Mouse (Mus musculus) neural tube, embryonic 14.5 days (tissue): ENCODE measurements at regions not wholly inside any gene's neighbourhood (a gene's known extent, or its start where the extent isn't known, plus 50 kb on each side); places are given as distances from the start of the nearest gene placed in this dataset.

Experiments
- ATAC-seq: fragments of 200-750 bp; cut with Nextera tagmentation; 2 replicates; pipeline ENCODE4 v1.8.0; 2017; ENCODE audit warnings: low read depth, mild to moderate bottlenecking, moderate TSS enrichment, moderate library complexity
- H3K27ac ChIP-seq: fragments of 300-500 bp; sonication (generic); 2 replicates; pipeline ENCODE4 v1.5.1; 2014; ENCODE audit warnings: low read depth, mild to moderate bottlenecking, control low read depth, low read length, moderate library complexity, mixed read lengths
- H3K27me3 ChIP-seq: fragments of 300-500 bp; sonication (generic); 2 replicates; pipeline ENCODE4 v1.6.1; 2014; ENCODE audit warnings: low read length; ENCODE audit not compliant: control insufficient read depth, insufficient read depth
- H3K36me3 ChIP-seq: fragments of 300-500 bp; sonication (generic); 2 replicates; pipeline ENCODE4 v1.6.1; 2014; ENCODE audit warnings: low read length, mixed read lengths; ENCODE audit not compliant: control insufficient read depth, insufficient read depth
- H3K4me1 ChIP-seq: fragments of 300-500 bp; sonication (generic); 2 replicates; pipeline ENCODE4 v1.6.1; 2014; ENCODE audit warnings: low read length; ENCODE audit not compliant: control insufficient read depth, insufficient read depth
- H3K4me2 ChIP-seq: fragments of 300-500 bp; sonication (generic); 2 replicates; pipeline ENCODE4 v1.6.1; 2014; ENCODE audit warnings: mild to moderate bottlenecking, low read depth, low read length, control low read depth
- H3K4me3 ChIP-seq: fragments of 300-500 bp; sonication (generic); 2 replicates; pipeline ENCODE4 v1.5.1; 2014; ENCODE audit warnings: low read depth, low read length, control low read depth, mixed read lengths
- H3K9ac ChIP-seq: fragments of 300-500 bp; sonication (generic); replicated peaks from 2 replicates; pipeline ENCODE4 v1.6.1; 2014; ENCODE audit warnings: low read depth, mild to moderate bottlenecking, control low read depth, low read length, mixed read lengths
- H3K9me3 ChIP-seq: fragments of 300-500 bp; sonication (generic); 2 replicates; pipeline ENCODE4 v1.6.1; 2016; ENCODE audit warnings: low read length; ENCODE audit not compliant: control insufficient read depth
- WGBS: fragments of 180-500 bp; shearing (Covaris S2); extraction: QIAGEN DNeasy Blood & Tissue Kit; methylation state at CpG from one replicate; pipeline ENCODE4 v1.1.7; 2014; 5-methylcytosine and 5-hydroxymethylcytosine counted together

DNA sequence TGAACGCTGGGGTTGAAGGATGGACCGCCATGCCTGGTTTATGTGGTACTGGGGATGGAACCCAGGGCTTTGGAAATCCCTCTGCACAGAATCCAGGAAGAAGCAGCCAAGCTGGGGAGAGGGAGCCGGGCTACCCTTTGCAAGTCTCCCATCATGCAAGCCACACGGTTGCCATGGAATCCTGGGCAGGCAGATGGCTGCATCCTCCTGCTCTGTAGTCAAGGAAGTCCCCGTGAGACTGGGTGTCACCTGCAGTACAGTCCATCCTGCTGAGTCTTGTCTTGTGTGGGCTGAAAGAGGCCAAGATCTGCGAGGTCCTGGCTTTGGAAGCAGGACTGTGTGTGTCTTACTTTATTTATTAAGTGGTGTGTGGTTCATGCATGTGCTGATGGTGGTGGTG, 117.5 kb upstream of the S1pr3 start:
- no peaks in the 10 kb centered on the region for H3K9me3 ChIP-seq
- no peak for ATAC-seq
- no peak overlapping the region for H3K4me3 ChIP-seq
- H3K27ac ChIP-seq, result no peak overlapping the region
- WGBS, result 63% methylated on average over 6 of the region's 6 CpGs
- no peak overlapping the region for H3K9ac ChIP-seq
- no peak overlapping the region for H3K4me2 ChIP-seq
- no peaks in the 10 kb centered on the region for H3K36me3 ChIP-seq
- H3K4me1 ChIP-seq, result no peaks in the 10 kb centered on the region
- no peaks in the 10 kb centered on the region for H3K27me3 ChIP-seq

- Histone ChIP-seq H3K27ac (no peak overlapping the region), H3K4me1 (no peaks in the 10 kb centered on the region), H3K9ac (no peak overlapping the region), H3K9me3 (no peaks in the 10 kb centered on the region), H3K27me3 (no peaks in the 10 kb centered on the region), H3K4me3 (no peak overlapping the region), H3K4me2 (no peak overlapping the region), H3K36me3 (no peaks in the 10 kb centered on the region)
- WGBS, result 90% methylated on average over 4 of the region's 4 CpGs
- ATAC-seq, result no peak
Observed at GRCm38 (mm10) chr13:51293047-51293446, 115.4 kb upstream of the S1pr3 start.

DNA sequence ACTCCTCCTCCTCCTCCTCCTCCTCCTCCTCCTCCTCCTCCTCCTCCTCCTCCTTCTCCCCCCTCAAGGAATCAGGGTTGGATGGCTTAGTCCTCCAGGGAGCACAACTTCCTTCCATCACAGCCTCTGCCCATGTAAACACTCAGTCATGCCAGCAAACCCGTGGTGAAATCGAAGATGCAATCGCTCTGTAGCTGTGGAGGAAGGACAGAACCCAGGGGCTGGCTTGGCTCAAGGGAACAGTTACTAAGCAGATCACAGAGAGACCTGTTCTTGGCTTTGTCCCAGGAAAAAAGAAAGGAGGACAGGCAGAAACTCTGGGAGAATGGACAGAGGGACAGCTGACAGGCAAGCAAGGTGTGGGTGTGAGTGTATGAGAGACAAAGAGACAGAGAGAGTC, 112.6 kb upstream of the S1pr3 start:
- H3K4me1 ChIP-seq, result no peaks in the 10 kb centered on the region
- H3K27me3 ChIP-seq, result no peaks in the 10 kb centered on the region
- ATAC-seq, result no peak
- H3K36me3 ChIP-seq, result no peaks in the 10 kb centered on the region
- H3K9ac ChIP-seq, result no peak overlapping the region
- no peak overlapping the region for H3K27ac ChIP-seq
- 62% methylated on average over 3 of the region's 3 CpGs for WGBS
- no peaks in the 10 kb centered on the region for H3K9me3 ChIP-seq
- H3K4me3 ChIP-seq, result no peak overlapping the region
- no peak overlapping the region for H3K4me2 ChIP-seq

DNA sequence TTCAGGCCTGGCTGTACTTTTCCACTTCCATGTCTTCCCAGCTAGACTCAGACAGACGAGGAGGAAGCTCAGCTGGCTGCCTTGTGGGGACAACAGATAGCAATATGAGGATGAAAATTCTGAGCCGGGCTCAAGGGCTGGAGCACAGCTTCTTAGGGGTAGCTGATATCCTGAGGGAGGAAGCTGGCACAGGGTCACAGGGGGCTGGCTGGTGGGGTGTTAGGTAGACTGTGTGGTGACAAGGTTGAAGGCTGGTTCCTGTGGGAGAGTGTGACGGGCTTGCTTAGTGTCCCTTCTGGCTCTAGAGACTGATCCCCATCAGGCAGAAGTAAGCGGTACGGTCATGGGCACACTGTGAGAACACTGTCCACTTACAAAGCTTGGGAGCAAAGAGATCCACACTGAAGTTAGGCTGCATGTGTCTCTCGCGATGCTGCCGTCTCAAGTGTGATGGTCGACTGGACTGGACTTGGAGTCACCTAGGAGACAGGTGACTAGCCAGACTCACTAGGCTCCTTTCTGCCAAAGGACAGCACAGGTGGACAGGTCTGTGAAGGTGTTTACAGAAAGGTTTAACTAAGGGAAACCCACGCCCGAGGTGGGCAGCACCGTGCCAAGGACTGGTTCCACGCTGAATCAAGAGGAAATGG, 111.1 kb upstream of the S1pr3 start:
- Histone ChIP-seq H3K9me3 (no peaks in the 10 kb centered on the region), H3K9ac (no peak overlapping the region), H3K27ac (no peak overlapping the region), H3K36me3 (no peaks in the 10 kb centered on the region), H3K4me1 (no peaks in the 10 kb centered on the region), H3K27me3 (no peaks in the 10 kb centered on the region), H3K4me3 (no peak overlapping the region), H3K4me2 (no peak overlapping the region)
- WGBS, result 95% methylated on average over 13 of the region's 13 CpGs
- ATAC-seq, result no peak

DNA sequence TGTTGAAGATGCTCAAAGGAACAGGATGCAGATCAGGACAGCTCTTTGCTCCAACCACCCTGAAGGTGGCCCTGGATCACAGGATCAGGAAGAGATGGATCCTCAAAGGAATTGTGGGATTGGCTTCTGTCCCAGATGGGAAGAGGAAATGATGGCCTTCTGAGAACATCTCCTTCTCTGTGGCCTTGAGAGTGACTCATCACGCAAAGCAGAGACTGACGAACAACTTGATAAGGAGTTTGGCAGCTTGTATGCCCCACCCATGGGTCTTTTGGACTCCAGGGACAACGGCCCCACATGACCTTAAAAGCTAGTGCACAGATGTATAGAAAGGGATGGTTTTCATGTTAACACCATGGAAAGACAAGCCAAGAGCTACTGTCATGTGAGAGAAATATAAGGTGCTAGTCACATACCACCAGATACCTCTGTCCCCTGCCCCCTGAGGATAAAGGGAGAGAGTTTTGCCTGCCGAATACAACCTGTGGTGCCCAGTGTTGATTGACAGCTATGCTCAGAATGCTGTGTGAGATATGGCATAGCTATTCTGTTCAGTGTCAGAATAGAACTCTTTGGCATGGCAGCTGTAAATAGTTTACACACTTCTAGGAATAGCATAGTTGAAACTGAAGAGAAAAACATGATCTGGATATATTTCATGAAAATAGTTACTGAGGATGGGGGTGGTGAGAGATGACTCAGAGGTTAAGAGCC, 109.2 kb upstream of the S1pr3 start:
- H3K4me1 ChIP-seq, result no peaks in the 10 kb centered on the region
- no peak overlapping the region for H3K9ac ChIP-seq
- no peak overlapping the region for H3K4me3 ChIP-seq
- H3K4me2 ChIP-seq, result no peak overlapping the region
- no peaks in the 10 kb centered on the region for H3K9me3 ChIP-seq
- H3K27ac ChIP-seq, result no peak overlapping the region
- 95% methylated on average over 4 of the region's 4 CpGs for WGBS
- H3K36me3 ChIP-seq, result no peaks in the 10 kb centered on the region
- ATAC-seq, result no peak
- H3K27me3 ChIP-seq, result no peaks in the 10 kb centered on the region

DNA sequence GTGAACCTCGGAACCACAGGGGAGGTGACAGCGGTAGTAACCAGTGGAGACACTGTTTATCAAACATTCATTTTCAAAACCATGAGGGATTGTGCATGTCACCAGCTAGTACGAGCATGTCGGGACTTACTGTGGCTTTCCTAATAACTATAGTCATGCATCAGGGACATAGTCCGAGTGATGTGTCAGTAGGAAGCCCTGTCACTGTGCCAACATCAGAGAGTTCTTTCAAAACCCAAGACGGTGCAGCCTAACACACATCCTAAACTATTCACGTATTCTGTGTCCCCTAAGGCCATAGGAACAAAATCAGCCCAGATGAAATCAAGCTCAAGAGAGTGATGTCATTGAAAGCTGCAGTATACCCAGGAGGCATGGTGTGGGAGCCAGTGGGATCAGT, 107.0 kb upstream of the S1pr3 start:
- no peak overlapping the region for H3K9ac ChIP-seq
- no peak for ATAC-seq
- H3K27ac ChIP-seq, result no peak overlapping the region
- H3K9me3 ChIP-seq, result no peaks in the 10 kb centered on the region
- H3K4me1 ChIP-seq, result no peaks in the 10 kb centered on the region
- H3K4me3 ChIP-seq, result no peak overlapping the region
- WGBS, result 77% methylated on average over 7 of the region's 7 CpGs
- no peak overlapping the region for H3K4me2 ChIP-seq
- H3K36me3 ChIP-seq, result no peaks in the 10 kb centered on the region
- H3K27me3 ChIP-seq, result no peaks in the 10 kb centered on the region

- H3K36me3 ChIP-seq, result no peaks in the 10 kb centered on the region
- H3K9ac ChIP-seq, result no peak overlapping the region
- no peak overlapping the region for H3K27ac ChIP-seq
- no peaks in the 10 kb centered on the region for H3K27me3 ChIP-seq
- whole genome bisulfite sequencing, result 63% methylated on average over 3 of the region's 3 CpGs
- no peak overlapping the region for H3K4me3 ChIP-seq
- ATAC-seq, result no peak
- no peak overlapping the region for H3K4me2 ChIP-seq
- no peaks in the 10 kb centered on the region for H3K4me1 ChIP-seq
- H3K9me3 ChIP-seq, result no peaks in the 10 kb centered on the region
Observed at GRCm38 (mm10) chr13:51303112-51303511, 105.3 kb upstream of the S1pr3 start.

DNA sequence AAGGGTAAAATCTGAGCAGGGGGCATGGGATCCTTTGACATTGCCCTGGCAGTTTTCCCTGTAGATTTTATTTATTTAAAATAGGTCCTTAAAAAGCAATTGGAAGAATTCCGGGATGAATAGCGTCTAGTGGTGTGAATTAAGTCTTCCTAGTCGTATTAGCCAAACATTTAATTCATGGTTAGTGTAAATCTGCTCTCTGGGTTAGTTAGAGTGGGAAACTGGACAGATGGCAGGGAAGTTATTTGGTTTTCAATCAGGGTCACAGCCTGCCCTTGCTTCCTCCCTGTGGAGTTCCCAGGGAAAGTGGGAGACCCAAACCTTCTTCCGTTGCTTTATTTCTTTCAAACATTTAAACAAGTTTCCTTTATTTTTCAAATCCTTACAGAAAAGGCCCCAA, 103.8 kb upstream of the S1pr3 start:
- WGBS, result 25% methylated on average over 4 of the region's 4 CpGs
- Histone ChIP-seq H3K4me1 (no peaks in the 10 kb centered on the region), H3K36me3 (no peaks in the 10 kb centered on the region), H3K9me3 (no peaks in the 10 kb centered on the region), H3K27me3 (no peaks in the 10 kb centered on the region), H3K9ac (no peak overlapping the region), H3K4me2 (no peak overlapping the region), H3K27ac (no peak overlapping the region), H3K4me3 (no peak overlapping the region)
- no peak for ATAC-seq

DNA sequence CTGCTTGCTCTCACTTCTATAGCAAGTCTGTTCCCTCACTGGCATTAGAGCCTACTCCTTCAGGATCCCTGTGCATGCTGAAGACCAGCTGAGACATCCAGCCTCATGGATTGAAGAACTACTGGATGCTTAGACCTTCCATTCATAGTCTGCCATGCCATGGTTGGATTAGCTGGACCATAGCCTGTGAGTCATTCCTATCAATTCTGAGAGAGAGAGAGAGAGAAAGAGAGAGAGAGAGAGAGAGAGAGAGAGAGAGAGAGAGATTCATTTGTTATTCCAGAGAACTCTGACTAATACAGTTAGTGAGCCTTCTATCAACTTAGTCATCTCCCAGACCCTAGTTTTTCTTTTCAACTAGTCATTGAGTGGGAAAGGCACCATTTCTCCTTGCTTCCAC, 99.0 kb upstream of the S1pr3 start:
- Histone ChIP-seq H3K27ac (no peak overlapping the region), H3K36me3 (no peaks in the 10 kb centered on the region), H3K4me3 (no peak overlapping the region), H3K9ac (no peak overlapping the region), H3K27me3 (no peaks in the 10 kb centered on the region), H3K4me2 (no peak overlapping the region), H3K9me3 (no peaks in the 10 kb centered on the region), H3K4me1 (peaks cover 7% of the 10 kb centered on the region)
- no peak for ATAC-seq
